Mouse (Mus musculus) gastrocnemius, adult 18-20 months (tissue): ENCODE data around the gene Rhbdd1. TPM values are rescaled to one million over a fixed set of nuclear protein-coding genes. Genes with fewer than 3 reads are reported as not detected.

ENCODE experiments used
- DNase-seq: peaks from one replicate; pipeline ENCODE4 v3.0.0; 2021; ENCODE audit warnings: low spot score
- total RNA-seq, 2 experiments: library from RNA; stranded (reverse); gene quantifications; 2 replicates each; pipeline ENCODE4 v1.2.3; 2021

The Rhbdd1 gene
- total RNA-seq, 2 experiments from 2014 or later = 7.4 to 8.4 TPM

GRCm38 (mm10) chr1:82429061-82429460 lies 112.8 kb downstream of the Rhbdd1 start:
- no peak for DNase-seq

GRCm38 (mm10) chr1:82432919-82433648 lies 116.8 kb downstream of the Rhbdd1 start:
- peak; percentile 71 for DNase-seq

- no peak for DNase-seq
Measured at GRCm38 (mm10) chr1:82433649-82434005, 117.4 kb downstream of the Rhbdd1 start.

GRCm38 (mm10) chr1:82437273-82437672 lies 121.0 kb downstream of the Rhbdd1 start:
- DNase-seq = no peak

- peak; percentile 15 for DNase-seq
Measured at GRCm38 (mm10) chr1:82440123-82440522, 123.9 kb downstream of the Rhbdd1 start.

- DNase-seq = no peak
Measured at GRCm38 (mm10) chr1:82443517-82443916, 127.3 kb downstream of the Rhbdd1 start.

GRCm38 (mm10) chr1:82446049-82446448 lies 129.8 kb downstream of the Rhbdd1 start:
- DNase-seq = peak; percentile 28

- no peak for DNase-seq
Measured at GRCm38 (mm10) chr1:82449851-82450250, 133.6 kb downstream of the Rhbdd1 start.

GRCm38 (mm10) chr1:82451927-82452651 lies 135.8 kb downstream of the Rhbdd1 start:
- DNase-seq = no peak

- DNase-seq = no peak
Measured at GRCm38 (mm10) chr1:82454031-82454430, 137.8 kb downstream of the Rhbdd1 start.

- DNase-seq = no peak
Measured at GRCm38 (mm10) chr1:82459350-82459749, 143.1 kb downstream of the Rhbdd1 start.

GRCm38 (mm10) chr1:82459926-82460325 lies 143.7 kb downstream of the Rhbdd1 start:
- DNase-seq = no peak

GRCm38 (mm10) chr1:82461041-82461440 lies 144.8 kb downstream of the Rhbdd1 start:
- DNase-seq = peak; percentile 70

GRCm38 (mm10) chr1:82465321-82465853 lies 149.1 kb downstream of the Rhbdd1 start:
- DNase-seq = no peak

- no peak for DNase-seq
Measured at GRCm38 (mm10) chr1:82468872-82469271, 152.6 kb downstream of the Rhbdd1 start.

GRCm38 (mm10) chr1:82470516-82471225 lies 154.4 kb downstream of the Rhbdd1 start:
- no peak for DNase-seq

- DNase-seq = no peak
Measured at GRCm38 (mm10) chr1:82473467-82473866, 157.2 kb downstream of the Rhbdd1 start.

- DNase-seq = peak; percentile 38
Measured at GRCm38 (mm10) chr1:82474461-82474961, 158.3 kb downstream of the Rhbdd1 start.

GRCm38 (mm10) chr1:82475254-82475653 lies 159.0 kb downstream of the Rhbdd1 start:
- no peak for DNase-seq

- no peak for DNase-seq
Measured at GRCm38 (mm10) chr1:82475821-82476220, 159.6 kb downstream of the Rhbdd1 start.

GRCm38 (mm10) chr1:82476256-82476655 lies 160.0 kb downstream of the Rhbdd1 start:
- peak; percentile 62 for DNase-seq

GRCm38 (mm10) chr1:82476746-82477145 lies 160.5 kb downstream of the Rhbdd1 start:
- DNase-seq = peak; percentile 29
